10 mouse cellular contexts compared by ENCODE assay signal in the genomic region with DNA sequence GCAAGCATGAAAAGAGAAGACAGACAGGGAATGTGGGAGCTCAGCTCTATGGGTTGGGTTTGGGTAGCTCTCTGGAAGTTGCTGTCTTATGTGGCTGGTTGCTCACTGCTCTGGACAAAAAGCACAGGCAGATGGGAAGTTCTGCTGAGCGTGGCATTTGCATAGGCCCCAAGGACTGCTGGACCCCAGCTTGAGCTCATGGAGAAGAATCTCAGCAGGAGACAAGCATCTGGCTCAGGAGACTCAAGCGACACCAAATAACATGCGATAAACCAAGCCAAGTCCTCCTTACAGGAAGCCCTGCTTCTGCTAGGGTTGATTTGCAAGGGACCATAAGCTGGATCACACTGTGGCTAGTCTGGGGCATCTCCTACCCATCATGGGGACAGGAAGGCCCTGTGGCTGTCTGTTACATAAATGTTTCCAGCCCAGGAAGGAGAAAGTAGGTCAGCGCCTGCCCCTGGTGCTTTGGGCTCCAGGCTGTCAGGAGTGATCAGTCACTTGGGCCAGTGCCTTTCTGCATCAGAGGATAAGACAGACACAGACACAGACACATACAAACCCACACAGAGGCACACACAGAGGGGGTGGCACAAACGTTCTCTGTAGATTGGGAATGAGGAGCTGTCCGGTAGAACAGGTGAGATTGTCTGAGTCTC.
DNase-seq lines count a peak whose midpoint lies in the region; ATAC-seq and TF ChIP-seq lines count a peak whose summit lies in the region.
"Had no signal": no experiment of that assay in that cellular context is flagged by ENCODE, and none has a peak within 500 bp of the region (broad histone marks: within the 10 kb centered on the region; RNA-seq: fewer than 3 reads in every experiment).

No protein-coding gene starts in this region.

- peak overlapping the region; percentile 38; the same call in 1 of the 2 replicates for H3K27ac ChIP-seq in midbrain, postnatal 0 days (ENCODE audit: low read depth, low read length)
- no peak overlapping the region for H3K27ac ChIP-seq in midbrain, embryonic 11.5 days (ENCODE audit: low read depth, low read length)
- H3K27ac ChIP-seq in liver, embryonic 11.5 days (ENCODE audit: low read depth, low read length): no peak overlapping the region
- no peak overlapping the region for H3K27ac ChIP-seq in kidney, embryonic 14.5 days (ENCODE audit: low read depth, low read length)
- H3K27ac ChIP-seq: limb, embryonic 15.5 days had no signal

- H3K4me1 ChIP-seq in midbrain, postnatal 0 days (ENCODE audit: insufficient read depth, low read length): peaks cover 4% of the 10 kb centered on the region; the same call in 1 of the 2 replicates
- no peaks in the 10 kb centered on the region; the same call in 1 of the 2 replicates for H3K4me1 ChIP-seq in midbrain, embryonic 11.5 days (ENCODE audit: control insufficient read depth, insufficient read depth, low read length)
- no peaks in the 10 kb centered on the region for H3K4me1 ChIP-seq in liver, embryonic 11.5 days (replicated peaks; ENCODE audit: control insufficient read depth, insufficient read depth, low read length)
- peaks cover 1% of the 10 kb centered on the region for H3K4me1 ChIP-seq in kidney, embryonic 14.5 days (ENCODE audit: control insufficient read depth, insufficient read depth, low read length)

- no peak overlapping the region for H3K9ac ChIP-seq in midbrain, postnatal 0 days (replicated peaks; ENCODE audit: low read length, poor library complexity, severe bottlenecking)
- H3K9ac ChIP-seq in midbrain, embryonic 11.5 days (ENCODE audit: low read length): no peak overlapping the region
- no peak overlapping the region for H3K9ac ChIP-seq in liver, embryonic 11.5 days (ENCODE audit: low read depth, low read length)
- H3K9ac ChIP-seq in kidney, embryonic 14.5 days (ENCODE audit: low read depth, low read length): no peak overlapping the region
- H3K9ac ChIP-seq: limb, embryonic 15.5 days had no signal

- H3K27me3 ChIP-seq in midbrain, postnatal 0 days (ENCODE audit: insufficient read depth, low read length): no peaks in the 10 kb centered on the region
- no peaks in the 10 kb centered on the region for H3K27me3 ChIP-seq in midbrain, embryonic 11.5 days (ENCODE audit: control insufficient read depth, insufficient read depth, low read length)
- no peaks in the 10 kb centered on the region for H3K27me3 ChIP-seq in liver, embryonic 11.5 days (replicated peaks; ENCODE audit: control insufficient read depth, insufficient read depth, low read length)
- H3K27me3 ChIP-seq in kidney, embryonic 14.5 days (ENCODE audit: control insufficient read depth, insufficient read depth, low read length): no peaks in the 10 kb centered on the region
- H3K27me3 ChIP-seq: limb, embryonic 15.5 days had no signal

- WGBS in midbrain, postnatal 0 days: 70% methylated on average over 6 of the region's 6 CpGs
- 76% methylated on average over 6 of the region's 6 CpGs for WGBS in midbrain, embryonic 11.5 days
- 75% methylated on average over 6 of the region's 6 CpGs for WGBS in liver, embryonic 11.5 days
- WGBS in kidney, embryonic 14.5 days: 82% methylated on average over 6 of the region's 6 CpGs

- H3K4me2 ChIP-seq in midbrain, postnatal 0 days (ENCODE audit: low read depth, low read length, poor library complexity, severe bottlenecking): no peak overlapping the region
- no peak overlapping the region for H3K4me2 ChIP-seq in midbrain, embryonic 11.5 days
- no peak overlapping the region for H3K4me2 ChIP-seq in liver, embryonic 11.5 days
- no peak overlapping the region for H3K4me2 ChIP-seq in kidney, embryonic 14.5 days (replicated peaks; ENCODE audit: low read depth, low read length)
- H3K4me2 ChIP-seq: limb, embryonic 15.5 days had no signal

- no peaks in the 10 kb centered on the region for H3K9me3 ChIP-seq in midbrain, postnatal 0 days (ENCODE audit: low read length)
- H3K9me3 ChIP-seq in midbrain, embryonic 11.5 days (ENCODE audit: control insufficient read depth, low read length): no peaks in the 10 kb centered on the region
- H3K9me3 ChIP-seq in liver, embryonic 11.5 days (ENCODE audit: control insufficient read depth, low read length): no peaks in the 10 kb centered on the region
- no peaks in the 10 kb centered on the region for H3K9me3 ChIP-seq in kidney, embryonic 14.5 days (ENCODE audit: control insufficient read depth, low read length)
- H3K9me3 ChIP-seq: limb, embryonic 15.5 days had no signal

- peak; percentile 9 for DNase-seq in gastrocnemius, adult 18-20 months (ENCODE audit: low spot score)
- no peak for DNase-seq in gastrocnemius, postnatal 4 days (ENCODE audit: low spot score in 2 of 2)
- peak; percentile 70 for DNase-seq in midbrain, postnatal 0 days (ENCODE audit: low spot score)
- DNase-seq in midbrain, embryonic 11.5 days (ENCODE audit: low spot score, missing footprints): no peak
- DNase-seq in cerebellum, postnatal 36 days: peak; percentile 86 to 89
- DNase-seq in retina, postnatal 1 day: peak; percentile 97
- no peak for DNase-seq in liver, embryonic 11.5 days (ENCODE audit: low spot score)

- no peak for TF ChIP-seq CTCF in midbrain, postnatal 0 days (IDR thresholded peaks at IDR 0.05)

- ATAC-seq in midbrain, postnatal 0 days (ENCODE audit: low FRiP score): no peak
- ATAC-seq in midbrain, embryonic 11.5 days (ENCODE audit: low FRiP score): no peak
- no peak for ATAC-seq in liver, embryonic 11.5 days (replicated peaks; ENCODE audit: low FRiP score)
- no peak for ATAC-seq in kidney, embryonic 14.5 days (ENCODE audit: low FRiP score, low TSS enrichment)

- peaks cover 6% of the 10 kb centered on the region; the same call in 1 of the 2 replicates for H3K36me3 ChIP-seq in midbrain, postnatal 0 days (ENCODE audit: insufficient read depth, low read length)
- no peaks in the 10 kb centered on the region for H3K36me3 ChIP-seq in midbrain, embryonic 11.5 days (ENCODE audit: control insufficient read depth, insufficient read depth, low read length)
- no peaks in the 10 kb centered on the region for H3K36me3 ChIP-seq in liver, embryonic 11.5 days (ENCODE audit: control insufficient read depth, insufficient read depth, low read length)
- H3K36me3 ChIP-seq in kidney, embryonic 14.5 days (ENCODE audit: control insufficient read depth, insufficient read depth, low read length): peaks cover 4% of the 10 kb centered on the region; the same call in 1 of the 2 replicates

- no peak overlapping the region for H3K4me3 ChIP-seq in midbrain, postnatal 0 days (ENCODE audit: low read depth, low read length)
- H3K4me3 ChIP-seq in midbrain, embryonic 11.5 days (ENCODE audit: low read depth, low read length): no peak overlapping the region
- no peak overlapping the region for H3K4me3 ChIP-seq in liver, embryonic 11.5 days (ENCODE audit: low read depth, low read length)
- H3K4me3 ChIP-seq in kidney, embryonic 14.5 days (ENCODE audit: low read length): no peak overlapping the region
- H3K4me3 ChIP-seq: limb, embryonic 15.5 days; myocyte had no signal

Comparison
In these comparisons a context has a peak if more than half of its experiments do, and no peak if none do; other contexts are left out.
1. DNase-seq: peak in gastrocnemius, adult 18-20 months (single experiment), midbrain, postnatal 0 days (single experiment), cerebellum, postnatal 36 days (2 of 2) and retina, postnatal 1 day (single experiment); none in gastrocnemius, postnatal 4 days (0 of 2), midbrain, embryonic 11.5 days (single experiment) and liver, embryonic 11.5 days (single experiment).